Mouse (Mus musculus) c-Kit-positive CD71-negative TER-119-negative erythroid progenitor cells, embryonic 14.5 days (primary cell): ENCODE measurements at regions not wholly inside any gene's neighbourhood (a gene's known extent, or its start where the extent isn't known, plus 50 kb on each side); places are given as distances from the start of the nearest gene placed in this dataset.
A peak's percentile ranks its signal among the peaks of the same experiment; 100 is the strongest.

ENCODE experiments used
- DNase-seq: peaks from one replicate; pipeline ENCODE4 v3.0.0-alpha.2; 2013; ENCODE audit warnings: low read depth

GRCm38 (mm10) chr1:193453654-193454053 lies 83.6 kb upstream of the Camk1g start:
- DNase-seq = no peak

- DNase-seq = no peak
Observed at GRCm38 (mm10) chr1:193451471-193452135, 81.5 kb upstream of the Camk1g start.

GRCm38 (mm10) chr1:193450814-193451213 lies 80.7 kb upstream of the Camk1g start:
- no peak for DNase-seq

- DNase-seq = no peak
Observed at GRCm38 (mm10) chr1:193450201-193450600, 80.1 kb upstream of the Camk1g start.

- peak; percentile 33 for DNase-seq
Observed at GRCm38 (mm10) chr1:193449394-193450103, 79.5 kb upstream of the Camk1g start.

- DNase-seq = no peak
Observed at GRCm38 (mm10) chr1:193448793-193449393, 78.8 kb upstream of the Camk1g start.

GRCm38 (mm10) chr1:193447647-193448046 lies 77.5 kb upstream of the Camk1g start:
- DNase-seq = no peak

GRCm38 (mm10) chr1:193443964-193444676 lies 74.0 kb upstream of the Camk1g start:
- DNase-seq = no peak

- no peak for DNase-seq
Observed at GRCm38 (mm10) chr1:193440512-193440911, 70.4 kb upstream of the Camk1g start.

- no peak for DNase-seq
Observed at GRCm38 (mm10) chr1:193434281-193434680, 64.2 kb upstream of the Camk1g start.

GRCm38 (mm10) chr1:193433493-193434021 lies 63.5 kb upstream of the Camk1g start:
- DNase-seq = no peak

- DNase-seq = no peak
Observed at GRCm38 (mm10) chr1:193430231-193430630, 60.1 kb upstream of the Camk1g start.

GRCm38 (mm10) chr1:193423653-193424075 lies 53.6 kb upstream of the Camk1g start:
- no peak for DNase-seq

GRCm38 (mm10) chr1:193422886-193423285 lies 52.8 kb upstream of the Camk1g start:
- DNase-seq = no peak

GRCm38 (mm10) chr1:193421820-193422219 lies 51.7 kb upstream of the Camk1g start:
- no peak for DNase-seq

- no peak for DNase-seq
Observed at GRCm38 (mm10) chr1:193421414-193421813, 51.3 kb upstream of the Camk1g start.
